Mouse (Mus musculus) CD4-positive, CD25-positive, alpha-beta regulatory T cell, adult 2 months (primary cell): ENCODE measurements around the gene Asap3.
A peak's percentile ranks its signal among the peaks of the same experiment; 100 is the strongest.

ENCODE experiments used
- DNase-seq: peaks from one replicate; pipeline ENCODE4 v3.0.0-alpha.2; 2012; ENCODE audit warnings: low read depth, low spot score

The Asap3 gene

DNA sequence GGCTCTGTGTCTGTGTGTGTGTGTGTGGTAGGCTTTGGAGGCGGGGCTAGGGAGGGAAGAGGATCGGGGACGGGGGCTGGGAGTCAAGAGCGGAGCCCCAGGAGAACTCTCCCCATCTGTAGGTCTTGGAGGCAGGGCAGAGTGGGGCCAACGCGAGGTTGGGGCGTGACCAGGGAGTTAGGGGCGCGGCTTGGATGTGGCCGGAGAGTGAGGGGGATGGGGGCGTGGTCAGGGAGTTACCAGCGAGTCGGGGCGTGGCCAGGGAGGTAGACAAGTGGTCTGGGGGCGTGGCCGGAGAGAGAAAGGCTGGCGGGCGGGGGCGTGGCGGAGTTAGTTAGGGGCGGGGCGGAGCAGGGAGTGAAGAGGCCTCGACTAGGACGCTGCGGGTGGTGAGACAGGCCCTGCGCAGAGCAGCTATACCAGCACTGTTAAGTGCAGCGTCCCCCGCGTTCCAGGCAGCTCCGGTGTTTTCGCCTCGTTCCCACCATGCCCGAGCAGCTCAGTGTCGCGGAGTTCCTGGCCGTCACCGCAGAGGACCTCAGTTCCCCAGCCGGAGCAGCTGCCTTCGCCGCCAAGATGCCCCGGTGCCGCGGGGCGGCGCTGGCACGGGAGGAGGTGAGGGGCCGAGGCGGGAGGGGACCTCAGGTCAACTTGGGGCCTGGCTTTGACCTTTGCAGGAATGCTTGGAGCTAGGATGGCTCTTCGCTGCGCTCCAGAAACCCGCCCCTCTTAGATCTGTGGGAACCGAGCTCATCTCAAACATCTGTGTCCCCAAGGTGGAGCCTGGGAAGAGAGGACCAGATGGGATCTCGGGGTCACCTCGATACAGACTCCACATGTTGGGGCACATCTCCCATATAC, at the start of gene Asap3:
TSS of gene Asap3 (plus strand) at position 333 of the 861 bp plus-strand sequence.
- peak; percentile 88 for DNase-seq

DNA sequence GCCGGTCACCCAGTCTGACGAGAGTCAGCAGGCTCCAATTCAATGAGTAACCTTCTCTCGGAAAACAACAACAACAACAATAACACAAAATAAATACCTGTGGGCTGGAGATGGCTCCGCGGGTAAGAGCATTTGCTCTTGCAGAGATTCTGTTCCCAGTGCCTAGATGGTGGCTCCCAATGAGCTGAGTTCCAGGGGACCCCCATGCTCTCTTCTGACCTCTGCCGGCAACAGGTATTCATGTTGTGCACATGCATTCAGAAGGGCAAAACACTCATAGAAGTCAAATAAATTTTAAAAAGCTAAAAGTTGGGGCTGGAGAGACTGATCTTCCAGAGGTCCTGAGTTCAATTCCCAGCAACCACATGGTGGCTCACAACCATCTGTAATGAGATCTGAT, 47.7 kb upstream of the Asap3 start:
- no peak for DNase-seq

GRCm38 (mm10) chr4:136159802-136160397, 46.3 kb upstream of the Asap3 start:
- peak; percentile 93 for DNase-seq

- DNase-seq: peak; percentile 93
Observed at GRCm38 (mm10) chr4:136163448-136163847, 42.7 kb upstream of the Asap3 start.

DNA sequence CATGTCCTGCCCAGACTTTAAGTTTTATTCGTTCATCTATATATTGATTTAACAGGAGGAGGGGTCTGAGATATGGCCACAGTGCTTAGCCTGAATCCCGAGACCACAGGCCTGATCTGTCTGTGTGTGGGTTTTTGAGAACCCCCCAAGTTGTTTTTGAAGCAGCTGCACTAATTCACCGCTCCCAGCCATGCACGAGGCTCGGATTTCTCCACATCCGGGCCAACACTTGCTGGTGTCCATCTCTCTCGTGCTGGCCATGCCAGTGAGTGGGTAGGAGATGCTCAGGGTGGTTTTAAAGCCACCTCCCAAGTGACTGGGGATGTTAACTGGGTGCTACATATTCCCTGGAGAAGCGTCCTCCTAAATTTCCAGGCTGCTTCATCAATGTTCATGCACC, 41.2 kb upstream of the Asap3 start:
- no peak for DNase-seq

DNA sequence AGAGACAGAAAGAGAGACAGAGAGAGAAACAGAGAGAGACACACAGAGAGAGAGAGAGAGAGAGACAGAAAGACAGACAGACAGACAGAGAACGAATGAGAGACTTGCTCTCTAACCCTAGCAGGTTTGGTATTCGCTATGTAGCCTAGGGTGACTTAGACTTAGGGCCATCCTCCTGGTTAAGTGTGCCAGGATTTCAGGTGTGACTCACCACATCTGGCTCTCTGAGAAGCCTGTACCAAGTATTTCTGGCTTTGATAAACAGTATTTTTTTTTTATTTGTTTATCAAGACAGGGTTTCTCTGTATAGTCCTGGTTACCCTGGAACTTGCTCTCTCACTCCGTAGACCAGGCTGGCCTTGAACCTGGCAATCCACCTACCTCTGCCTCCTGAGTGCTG, 38.5 kb upstream of the Asap3 start:
- no peak for DNase-seq

DNA sequence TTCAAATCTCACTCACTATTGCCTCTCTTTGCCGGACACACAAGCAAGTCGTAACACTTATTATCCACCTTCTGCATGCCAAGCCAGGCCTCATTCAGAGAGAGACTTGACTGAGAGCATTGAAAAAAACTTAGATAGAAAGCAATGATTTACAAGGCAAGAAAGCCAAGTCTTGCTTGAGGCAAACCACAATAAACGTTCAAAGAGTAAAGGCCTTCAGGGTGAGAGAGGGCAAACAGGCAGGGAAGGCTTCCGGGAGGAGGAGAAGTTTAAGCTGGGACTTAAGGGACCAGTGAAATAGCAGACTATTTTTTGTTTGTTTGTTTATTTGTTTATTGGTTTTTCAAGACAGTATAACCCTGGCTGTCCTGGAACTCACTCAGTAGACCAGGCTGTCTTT, 35.8 kb upstream of the Asap3 start:
- DNase-seq: no peak

GRCm38 (mm10) chr4:136171455-136171854, 34.7 kb upstream of the Asap3 start:
- DNase-seq: no peak

DNA sequence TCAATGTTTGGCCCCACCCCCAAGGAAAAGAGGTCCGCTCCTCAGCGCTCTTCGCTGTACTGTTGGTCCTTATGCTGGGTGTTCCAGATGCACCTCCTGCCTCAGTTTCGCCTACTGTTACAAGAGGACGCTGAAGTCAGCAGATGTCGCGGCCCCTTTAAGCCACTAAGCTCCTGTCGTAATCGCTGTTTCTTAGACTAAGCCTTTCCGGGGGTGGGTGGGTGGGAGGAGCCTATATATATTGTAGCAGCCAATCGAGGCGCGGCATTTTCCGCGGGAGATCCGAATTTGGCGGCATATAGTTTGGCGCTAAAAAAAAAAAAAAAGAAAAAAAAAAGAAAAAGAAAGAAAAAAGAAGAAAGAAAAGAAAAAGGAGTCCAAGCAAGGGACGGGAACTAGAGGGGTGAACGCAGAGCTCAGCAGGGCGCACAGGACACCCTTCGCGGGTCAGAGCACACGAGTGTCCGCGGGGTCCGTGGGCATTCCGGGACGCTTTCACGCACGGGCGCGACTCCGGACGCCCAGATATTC, 34.1 kb upstream of the Asap3 start, which contains the start of gene E2f2:
TSS of gene E2f2 (plus strand) at position 384 of the 531 bp plus-strand sequence.
- peak; percentile 89 for DNase-seq

DNA sequence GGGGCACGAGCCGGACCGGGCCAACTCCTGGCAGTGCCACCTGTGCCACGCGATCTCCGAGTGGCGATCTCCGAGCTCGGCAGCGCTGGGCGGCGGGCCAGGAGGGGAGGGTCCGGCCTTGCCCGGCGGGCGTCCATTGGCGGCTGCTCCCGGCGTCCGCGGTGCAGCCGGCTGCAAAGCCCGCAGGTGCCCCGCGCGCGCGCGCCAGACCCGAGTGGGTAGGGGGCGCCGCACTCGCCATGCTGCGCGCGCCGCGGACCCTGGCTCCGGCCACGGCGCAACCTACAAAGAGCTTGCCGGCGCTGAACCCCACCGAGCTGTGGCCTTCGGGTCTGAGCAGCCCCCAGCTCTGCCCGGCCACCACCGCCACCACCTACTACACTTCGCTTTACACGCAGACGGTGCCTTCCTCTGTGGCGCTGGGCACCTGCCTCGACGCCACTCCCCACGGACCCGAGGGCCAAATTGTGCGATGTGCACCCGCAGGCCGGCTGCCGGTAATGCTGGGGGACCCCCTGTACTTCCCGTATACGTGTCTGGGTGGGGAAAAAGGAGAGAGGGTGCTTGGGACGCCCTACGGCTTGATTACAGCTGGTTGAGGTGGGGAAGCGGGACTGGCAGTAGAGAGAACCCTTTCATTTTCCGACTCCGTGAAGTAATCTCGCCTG, 33.5 kb upstream of the Asap3 start:
- peak; percentile 40 for DNase-seq

DNA sequence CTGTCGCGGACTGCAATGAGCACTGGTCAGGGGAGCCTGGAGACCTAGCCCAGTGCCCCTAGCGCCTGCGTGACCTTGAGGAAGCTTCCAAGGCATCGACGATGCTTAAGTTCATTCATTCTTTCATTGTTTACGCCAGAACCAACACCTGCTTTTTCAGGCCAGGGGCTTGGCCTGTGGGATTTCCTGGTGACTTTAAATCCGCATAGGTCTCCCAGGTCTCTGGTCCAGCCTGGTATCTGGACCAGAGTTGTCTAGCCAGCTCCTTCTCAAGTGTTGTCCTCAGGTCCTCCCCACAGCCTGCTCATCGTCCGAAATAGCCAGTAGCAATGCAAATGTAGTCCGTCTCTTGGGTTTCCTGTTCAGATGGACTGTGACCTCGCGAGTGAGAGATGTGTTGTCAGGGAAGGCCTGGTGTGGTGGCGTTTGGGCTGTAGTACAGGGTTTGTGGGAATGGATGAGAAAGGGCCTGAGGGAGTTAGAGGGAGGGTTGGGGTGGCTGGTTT, 32.9 kb upstream of the Asap3 start:
- DNase-seq: no peak

GRCm38 (mm10) chr4:136174216-136175193, 31.7 kb upstream of the Asap3 start:
- peak; percentile 48 for DNase-seq

GRCm38 (mm10) chr4:136176022-136176552, 30.1 kb upstream of the Asap3 start:
- DNase-seq: no peak

DNA sequence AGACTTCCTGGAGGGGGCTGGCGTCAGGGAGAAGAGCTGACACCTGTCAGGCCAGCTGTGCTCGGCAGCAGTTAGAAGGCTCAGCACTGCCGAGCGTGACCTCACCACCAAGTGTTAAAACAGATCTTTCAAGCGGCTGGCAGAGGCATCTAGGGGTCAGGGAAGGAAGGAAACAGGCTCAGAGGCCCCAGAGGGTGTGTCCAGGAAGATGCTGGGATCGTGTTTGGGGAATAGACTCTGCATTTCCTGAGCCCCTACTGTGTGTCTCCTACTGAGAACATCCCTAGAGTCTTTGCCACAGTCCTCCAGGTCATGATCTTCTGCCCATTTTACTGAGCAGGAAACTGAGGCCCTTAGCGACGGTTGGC, 28.9 kb upstream of the Asap3 start:
- peak; percentile 40 for DNase-seq

DNA sequence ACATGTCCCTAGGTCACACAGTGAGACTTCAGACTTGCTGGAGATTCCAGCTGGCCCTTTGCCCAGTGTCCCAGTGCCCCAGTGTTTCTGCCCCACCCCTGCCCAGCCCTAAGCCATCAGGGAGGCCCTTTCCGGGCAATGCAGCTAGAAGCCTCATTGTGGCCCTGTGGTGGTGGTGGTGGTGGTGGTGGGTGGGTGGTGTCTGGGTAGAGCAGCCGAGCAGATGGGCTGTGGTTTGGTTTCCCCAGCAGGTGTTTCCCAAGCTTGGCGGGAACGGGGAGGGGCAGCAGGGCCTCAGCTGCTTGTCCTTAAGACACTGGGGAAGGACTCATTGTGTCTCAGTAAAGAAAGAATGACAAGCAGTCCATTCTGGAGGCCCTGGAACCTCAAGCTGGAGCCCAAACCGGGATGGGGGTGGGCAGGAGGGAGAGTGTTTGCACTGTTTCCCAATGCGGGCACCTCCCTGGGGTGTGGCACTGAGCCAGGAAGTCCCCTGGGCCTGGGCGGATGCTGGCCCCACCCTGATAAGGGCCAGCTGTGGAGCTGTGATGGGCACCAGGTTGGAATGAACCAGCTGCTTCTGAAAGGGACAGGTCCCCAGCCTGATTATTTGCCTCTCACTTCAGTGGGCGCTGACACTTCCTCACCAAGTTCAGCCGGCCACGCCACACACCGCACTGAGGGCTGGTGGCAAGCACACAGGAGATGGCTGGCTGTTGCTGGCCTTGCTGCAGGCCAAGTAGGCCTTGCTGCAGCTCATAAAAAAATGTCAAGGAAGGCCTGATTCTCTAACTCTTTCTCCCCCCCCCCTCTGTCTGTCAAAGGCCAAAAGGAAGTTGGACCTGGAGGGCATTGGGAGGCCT, 28.3 kb upstream of the Asap3 start:
- peak; percentile 74 for DNase-seq

GRCm38 (mm10) chr4:136178475-136178921, 27.7 kb upstream of the Asap3 start:
- peak; percentile 58 for DNase-seq

GRCm38 (mm10) chr4:136179456-136179855, 26.7 kb upstream of the Asap3 start:
- DNase-seq: peak; percentile 51

GRCm38 (mm10) chr4:136179998-136180397, 26.2 kb upstream of the Asap3 start:
- DNase-seq: peak; percentile 96
